Mouse (Mus musculus) cerebral cortex, adult 2 months (tissue): ENCODE results near the gene Vmn1r83.

Experiments
- WGBS: fragments of 180-500 bp; shearing (Covaris S2); methylation state at CpG from one replicate; pipeline ENCODE4 v1.1.7; 2018; 5-methylcytosine and 5-hydroxymethylcytosine counted together

The Vmn1r83 gene

GRCm38 (mm10) chr7:12329381-12329780 lies at the start of gene Vmn1r83:
TSS of gene Vmn1r83 (minus strand) at chr7:12329481.
- WGBS, result 77% methylated on average over 2 of the region's 2 CpGs

GRCm38 (mm10) chr7:12369173-12369572 lies 39.9 kb upstream of the Vmn1r83 start, which contains the start of gene Vmn1r84:
TSS of gene Vmn1r84 (minus strand) at chr7:12369273.
- 65% methylated on average over 1 of the region's 1 CpGs for WGBS

- 49% methylated on average over 2 of the region's 2 CpGs for WGBS
Measured at GRCm38 (mm10) chr7:12300130-12300529, 29.2 kb downstream of the Vmn1r83 start, which contains the start of gene Vmn1r82. TSS of gene Vmn1r82 (plus strand) at chr7:12300430.
